Mouse (Mus musculus) thymus, postnatal 36 days (tissue): ENCODE measurements around the gene Lce1l.
"Not testable (repeated sequence)": the region's sequence is repeated elsewhere in the genome, so short reads cannot be mapped to it uniquely, and the experiment has no call there.

Experiments used
- DNase-seq, 2 experiments: peaks; one replicate each; pipeline ENCODE4 v3.0.0; 2022; ENCODE audit warnings: mixed read lengths in 2 of 2

The Lce1l gene

DNA sequence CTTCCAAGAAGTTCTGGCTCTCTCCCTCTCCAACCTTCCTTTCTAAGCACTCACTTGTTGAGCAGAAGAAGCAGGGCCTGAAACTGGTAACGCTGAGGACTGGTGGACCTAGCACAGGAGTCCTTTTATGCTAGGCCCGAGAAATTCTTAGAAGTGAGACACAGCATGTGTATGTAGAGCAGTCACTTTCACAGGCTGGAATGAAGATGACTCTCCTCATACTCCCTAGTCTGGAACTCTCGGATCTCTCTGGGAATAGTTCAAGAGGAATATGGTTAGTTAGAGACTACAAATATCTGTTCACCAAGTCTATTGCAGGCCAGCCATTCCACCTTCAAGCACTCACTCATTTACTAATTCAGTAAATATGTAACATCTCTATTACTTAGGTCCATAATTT, at the start of gene Lce1l:
TSS of gene Lce1l (minus strand) at position 101 of the 400 bp plus-strand sequence.
- DNase-seq, result no peak

DNA sequence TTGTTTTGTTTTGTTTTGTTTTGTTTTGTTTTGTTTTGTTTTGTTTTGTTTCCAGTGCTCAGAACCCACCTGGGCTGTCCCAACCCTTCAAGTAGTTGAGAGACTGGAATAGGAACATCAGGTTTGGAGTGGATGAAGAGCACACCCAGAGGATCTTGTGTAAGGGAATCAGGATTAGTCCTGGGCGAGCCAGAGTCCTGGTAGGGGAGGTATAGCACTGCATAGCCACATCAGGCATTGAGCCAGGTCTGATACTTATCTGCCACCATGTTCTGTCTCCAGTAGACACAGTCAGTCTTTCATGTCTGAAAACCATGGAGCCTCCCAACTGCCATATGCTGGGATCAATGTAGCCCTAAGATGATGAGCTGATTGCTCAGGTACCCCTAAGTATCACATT, 43.4 kb upstream of the Lce1l start:
- no peak for DNase-seq

DNA sequence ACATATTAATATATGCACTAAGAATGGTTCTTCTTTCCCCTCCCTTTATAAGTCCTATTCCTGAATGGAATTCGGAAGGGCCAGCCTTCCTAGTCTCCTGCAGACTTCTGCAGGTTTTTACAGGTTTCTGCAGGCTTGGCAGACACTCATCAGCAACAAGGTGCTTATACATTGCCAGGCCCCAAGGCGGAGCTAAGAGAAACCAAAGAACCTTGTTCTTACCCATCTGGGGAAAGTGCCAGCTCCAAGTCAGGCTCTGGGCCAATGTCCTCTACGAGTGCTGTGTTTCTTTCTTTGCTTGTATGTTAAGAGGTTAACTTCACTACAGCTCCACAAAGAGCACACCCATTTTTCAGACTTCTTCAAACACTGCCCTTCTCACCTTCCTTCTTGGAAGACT, 43.0 kb upstream of the Lce1l start:
- no peak for DNase-seq

DNA sequence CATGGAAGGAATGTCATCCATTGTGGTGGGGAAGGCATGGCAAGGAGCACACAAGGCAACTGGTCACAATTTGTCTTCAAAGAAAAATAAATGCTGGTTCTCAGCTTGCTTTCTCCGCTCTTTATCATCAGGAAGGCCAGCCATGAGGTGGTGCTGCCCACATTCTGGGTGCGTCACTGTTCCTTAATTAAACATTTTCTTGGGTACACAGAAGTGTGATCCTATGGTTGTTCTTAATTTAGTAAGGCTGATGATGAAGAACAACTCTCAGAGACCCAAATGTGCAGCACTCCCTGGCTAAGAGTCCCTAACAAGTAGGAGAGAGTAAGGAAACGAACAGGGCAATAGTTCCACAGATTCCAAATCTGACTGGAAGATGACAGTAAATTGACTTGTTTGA, 23.1 kb upstream of the Lce1l start:
- no peak for DNase-seq

DNA sequence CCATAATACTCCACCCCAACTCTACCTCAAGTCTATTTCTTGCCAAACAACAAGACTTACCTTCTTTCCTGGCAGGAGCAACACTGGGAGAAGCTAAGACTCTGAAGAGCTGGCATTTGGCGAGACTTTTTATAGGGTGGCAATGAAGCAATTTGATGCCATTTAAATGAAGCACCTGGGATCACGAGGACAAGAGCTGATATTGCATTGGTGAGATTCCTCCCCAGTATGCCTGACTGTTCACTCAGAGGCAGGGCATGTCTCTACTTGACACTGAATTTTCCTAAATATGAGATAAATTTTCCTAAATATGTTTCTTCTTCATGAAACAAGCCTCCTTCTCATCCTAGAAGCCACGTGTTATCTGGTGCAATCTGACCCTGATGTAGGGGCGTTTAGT, 19.0 kb upstream of the Lce1l start, which contains the start of gene 2310050C09Rik:
TSS of gene 2310050C09Rik (minus strand) at position 101 of the 400 bp plus-strand sequence.
- no peak for DNase-seq

DNA sequence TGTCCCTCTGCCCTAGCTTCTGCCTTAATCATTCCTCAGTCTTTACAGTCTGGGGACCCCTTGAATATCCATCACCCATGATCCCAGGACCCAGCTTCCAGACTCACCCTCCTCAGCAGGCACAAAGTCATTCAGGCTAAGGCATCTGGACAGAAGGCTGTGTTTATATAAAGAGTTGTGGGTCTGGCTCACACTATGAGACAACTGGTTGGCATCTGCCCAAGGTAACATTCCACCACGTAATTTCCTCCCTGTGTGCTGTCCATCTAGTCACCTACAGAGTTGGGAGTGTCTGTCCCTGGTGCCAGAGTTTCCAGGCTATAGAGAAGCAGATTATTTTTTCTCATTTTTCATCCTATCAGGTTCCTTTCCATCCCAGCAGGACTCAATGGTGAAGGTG, 24.0 kb downstream of the Lce1l start, which contains the start of gene Kprp:
TSS of gene Kprp (minus strand) at position 140 of the 400 bp plus-strand sequence.
- no peak for DNase-seq

DNA sequence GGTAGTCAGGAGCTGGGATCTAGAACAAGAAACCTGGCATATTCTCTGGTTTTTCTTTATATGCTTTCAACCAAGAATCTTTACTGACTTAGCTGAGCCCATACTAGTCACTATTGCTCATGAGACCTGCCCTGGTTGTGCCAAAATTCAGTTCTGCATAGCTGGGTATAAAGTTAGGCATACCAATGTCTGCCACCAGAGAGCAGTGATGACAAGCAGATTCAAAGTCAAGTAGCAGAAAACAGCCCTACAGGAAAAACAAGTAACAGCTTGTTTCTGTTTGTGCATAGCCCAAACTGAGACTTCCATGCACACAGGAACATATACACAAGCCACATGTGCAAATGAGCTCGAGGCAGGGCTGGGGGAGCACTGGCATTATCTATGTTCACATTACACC, 25.3 kb downstream of the Lce1l start:
- no peak for DNase-seq

DNA sequence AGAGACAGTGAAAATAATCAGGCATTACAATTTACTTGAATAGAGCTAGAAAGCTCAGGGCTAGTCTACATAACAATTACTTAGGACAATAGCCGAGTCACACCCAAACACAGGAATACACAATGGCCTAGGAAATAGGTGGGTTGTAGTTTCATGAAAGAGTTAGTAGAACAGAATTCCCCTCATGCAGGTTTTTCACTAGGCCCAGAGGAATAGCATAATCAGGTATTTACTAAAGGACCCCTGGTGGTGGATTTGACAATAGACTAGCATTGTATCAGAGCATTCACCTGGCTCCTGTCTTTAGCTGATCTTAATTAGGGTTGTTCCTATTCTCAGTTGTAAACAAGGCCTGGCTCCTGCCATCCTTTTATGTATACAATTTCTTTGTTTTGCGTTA, 35.0 kb downstream of the Lce1l start:
- DNase-seq, result not testable (repeated sequence)

DNA sequence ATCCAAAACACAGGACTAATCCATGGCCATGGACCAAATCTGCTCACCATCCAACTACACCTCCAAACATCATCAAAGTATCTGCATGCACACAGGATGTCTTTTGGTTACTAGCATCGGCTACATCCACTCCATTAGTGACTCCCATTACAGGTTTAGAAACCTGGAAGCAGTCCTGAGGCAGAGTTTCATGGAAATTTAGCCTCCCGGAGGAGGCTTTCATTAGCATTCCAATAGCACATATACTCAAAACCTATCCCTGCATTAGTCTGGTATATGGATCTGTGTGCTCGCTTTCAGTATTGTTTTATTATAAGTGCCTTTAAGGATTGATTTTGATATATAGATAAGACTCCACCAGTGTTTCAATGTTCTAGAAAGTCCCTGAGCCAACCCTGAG, 35.5 kb downstream of the Lce1l start:
- DNase-seq, result no peak

DNA sequence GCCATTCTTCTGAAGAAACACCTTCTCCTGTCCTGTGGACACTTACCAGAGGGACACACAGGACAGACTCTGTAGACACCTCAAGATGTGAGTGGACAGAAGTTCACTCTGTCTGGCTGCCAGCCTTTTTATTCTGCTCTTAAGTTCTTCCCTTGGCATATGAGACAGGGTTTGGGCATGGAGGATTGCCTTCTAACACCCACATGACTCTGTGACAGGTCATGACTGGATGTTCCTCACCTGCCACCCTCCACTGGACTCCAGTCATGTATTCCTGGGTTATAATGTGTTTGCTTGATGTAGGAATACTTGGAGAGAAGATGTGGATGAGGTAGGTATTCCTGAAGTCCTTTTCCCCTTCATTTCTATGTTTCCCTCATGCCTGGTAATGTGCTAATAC, 43.3 kb downstream of the Lce1l start, which contains the start of gene Lce1k:
TSS of gene Lce1k (minus strand) at position 101 of the 400 bp plus-strand sequence.
- DNase-seq, result no peak
